Mouse (Mus musculus) forebrain, embryonic 14.5 days (tissue): ENCODE measurements around the gene Hist2h3b. TPM values are rescaled to one million over a fixed set of nuclear protein-coding genes. Genes with fewer than 3 reads are reported as not detected.
"Not testable (repeated sequence)": the region's sequence is repeated elsewhere in the genome, so short reads cannot be mapped to it uniquely, and the experiment has no call there.

Experiments used
- ATAC-seq: fragments of 200-750 bp; cut with Nextera tagmentation; 2 replicates; pipeline ENCODE4 v1.8.0; 2017; ENCODE audit warnings: mild to moderate bottlenecking, moderate library complexity
- DNase-seq: peaks from one replicate; pipeline ENCODE4 v3.0.0-alpha.2; 2015; ENCODE audit warnings: low spot score
- H3K27ac ChIP-seq: fragments of 300-500 bp; sonication (generic); 2 replicates; pipeline ENCODE4 v1.5.1; 2014; ENCODE audit warnings: low read depth, mild to moderate bottlenecking, control low read depth, low read length, moderate library complexity
- H3K27me3 ChIP-seq: fragments of 300-500 bp; sonication (generic); replicated peaks from 2 replicates; pipeline ENCODE4 v1.6.1; 2014; ENCODE audit warnings: low read length, control low read depth, mixed read lengths; ENCODE audit not compliant: control insufficient read depth, insufficient read depth
- H3K36me3 ChIP-seq: fragments of 300-500 bp; sonication (generic); 2 replicates; pipeline ENCODE4 v1.6.1; 2014; ENCODE audit warnings: low read length, control low read depth; ENCODE audit not compliant: control insufficient read depth, insufficient read depth
- H3K4me1 ChIP-seq: fragments of 300-500 bp; sonication (generic); 2 replicates; pipeline ENCODE4 v1.6.1; 2014; ENCODE audit warnings: antibody characterized with exemption, low read length, control low read depth; ENCODE audit not compliant: control insufficient read depth, insufficient read depth
- H3K4me2 ChIP-seq: fragments of 300-500 bp; sonication (generic); 2 replicates; pipeline ENCODE4 v1.6.1; 2014; ENCODE audit warnings: mild to moderate bottlenecking, control low read depth, low read length
- H3K4me3 ChIP-seq: fragments of 300-500 bp; sonication (generic); 2 replicates; pipeline ENCODE4 v1.5.1; 2014; ENCODE audit warnings: low read depth, low read length, control low read depth
- H3K9ac ChIP-seq: fragments of 300-500 bp; sonication (generic); 2 replicates; pipeline ENCODE4 v1.6.1; 2014; ENCODE audit warnings: mild to moderate bottlenecking, low read length, control low read depth, moderate library complexity
- H3K9me3 ChIP-seq: fragments of 300-500 bp; sonication (generic); replicated peaks from 2 replicates; pipeline ENCODE4 v1.6.1; 2016; ENCODE audit warnings: low read length, control low read depth, mixed read lengths; ENCODE audit not compliant: control insufficient read depth
- WGBS: fragments of 180-500 bp; shearing (Covaris S2); extraction: QIAGEN DNeasy Blood & Tissue Kit; methylation state at CpG from one replicate; pipeline ENCODE4 v1.1.7; 2014; 5-methylcytosine and 5-hydroxymethylcytosine counted together
- polyA plus RNA-seq: library from polyadenylated mRNA; unstranded; fragments of >200 nt; fragmentation: Nextera tagmentation; extraction: Ambion mirVana; gene quantifications from 2 replicates; pipeline ENCODE4 v1.2.1, GENCODE M21; 2014

Hist2h3b gene
- polyA plus RNA-seq, 1 experiment from 2014 or later: 52.1 TPM

DNA sequence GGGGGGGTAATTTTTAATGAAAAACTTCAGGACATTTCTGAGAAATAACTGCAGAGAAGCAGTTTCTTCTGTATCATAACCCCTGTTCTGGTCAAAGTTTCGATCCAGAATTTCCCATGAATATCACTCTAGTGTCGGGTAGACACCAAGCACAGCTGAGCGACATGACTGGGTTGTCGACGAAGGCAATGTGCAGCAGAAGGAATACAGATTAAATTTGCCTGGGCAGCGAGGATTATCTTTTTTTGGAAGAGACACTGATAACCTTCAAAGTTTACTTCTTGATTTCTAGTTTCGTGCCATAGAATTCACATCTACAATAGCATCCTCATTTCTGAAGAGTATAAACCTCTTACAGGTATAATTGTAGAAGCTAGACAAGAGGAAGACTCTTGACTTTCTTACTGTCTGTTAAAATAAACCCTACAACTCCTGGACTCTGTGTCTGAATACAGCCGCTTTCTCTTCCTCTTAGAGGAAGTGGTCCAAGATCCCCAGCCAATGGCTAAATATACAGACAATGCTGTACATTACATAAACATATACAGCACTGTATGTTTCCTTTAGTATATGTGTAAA is 2.2 kb upstream of the Hist2h3b start:
- no peak overlapping the region for H3K9ac ChIP-seq
- H3K4me3 ChIP-seq: no peak overlapping the region
- no peak for ATAC-seq
- DNase-seq: no peak
- H3K27me3 ChIP-seq: no peaks in the 10 kb centered on the region
- no peak overlapping the region for H3K27ac ChIP-seq
- no peaks in the 10 kb centered on the region for H3K36me3 ChIP-seq
- no peak overlapping the region for H3K4me2 ChIP-seq
- 92% methylated on average over 8 of the region's 8 CpGs for whole genome bisulfite sequencing
- H3K4me1 ChIP-seq: peaks cover 18% of the 10 kb centered on the region
- H3K9me3 ChIP-seq: no peaks in the 10 kb centered on the region

DNA sequence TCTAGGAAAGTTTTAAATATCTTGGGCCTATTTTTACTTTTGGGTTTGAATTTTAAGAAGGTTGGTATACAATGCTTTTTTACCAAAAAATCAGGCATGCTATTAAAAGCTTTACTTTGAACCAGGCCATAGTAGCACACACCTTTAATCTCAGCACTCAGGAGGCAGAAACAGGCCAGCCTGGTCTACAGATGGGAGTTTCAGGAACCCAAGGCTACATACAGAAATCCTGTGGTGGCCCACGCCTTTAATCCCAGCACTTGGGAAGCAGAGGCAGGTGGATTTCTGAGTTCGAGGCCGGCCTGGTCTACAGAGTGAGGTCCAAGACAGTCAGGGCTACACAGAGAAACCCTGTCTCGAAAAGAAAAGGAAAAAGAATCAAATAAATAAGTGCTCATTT is 913 bp upstream of the Hist2h3b start:
- H3K9ac ChIP-seq: peak overlapping the region; percentile 18; the same call in 1 of the 2 replicates
- H3K4me1 ChIP-seq: peaks cover 12% of the 10 kb centered on the region
- H3K27ac ChIP-seq: peak overlapping the region; percentile 83
- DNase-seq (no peak), ATAC-seq (no peak)
- no peaks in the 10 kb centered on the region for H3K27me3 ChIP-seq
- peak overlapping the region; percentile 56 for H3K4me2 ChIP-seq
- H3K4me3 ChIP-seq: no peak overlapping the region
- H3K36me3 ChIP-seq: no peaks in the 10 kb centered on the region
- 77% methylated on average over 4 of the region's 4 CpGs for WGBS
- H3K9me3 ChIP-seq: no peaks in the 10 kb centered on the region

DNA sequence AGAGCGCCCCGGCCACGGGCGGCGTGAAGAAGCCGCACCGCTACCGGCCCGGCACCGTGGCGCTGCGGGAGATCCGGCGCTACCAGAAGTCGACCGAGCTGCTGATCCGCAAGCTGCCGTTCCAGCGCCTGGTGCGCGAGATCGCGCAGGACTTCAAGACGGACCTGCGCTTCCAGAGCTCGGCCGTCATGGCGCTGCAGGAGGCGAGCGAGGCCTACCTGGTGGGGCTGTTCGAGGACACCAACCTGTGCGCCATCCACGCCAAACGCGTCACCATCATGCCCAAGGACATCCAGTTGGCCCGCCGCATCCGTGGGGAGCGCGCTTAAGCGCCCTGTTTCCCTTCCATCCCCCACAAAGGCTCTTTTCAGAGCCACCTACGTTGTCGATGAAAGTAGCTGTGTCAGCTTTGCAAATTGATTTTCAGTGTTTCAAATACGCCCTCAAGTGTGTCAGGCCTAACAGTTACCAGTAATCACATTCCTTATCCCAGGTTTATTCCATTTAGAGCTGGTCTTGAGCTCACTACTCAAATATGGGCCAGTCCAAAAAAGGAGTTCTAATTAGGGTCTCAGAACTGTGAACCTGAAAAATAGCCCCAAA is 423 bp downstream of the Hist2h3b start:
- not testable (repeated sequence) for DNase-seq, H3K4me1 ChIP-seq, H3K27me3 ChIP-seq, H3K9me3 ChIP-seq, H3K36me3 ChIP-seq
- WGBS: under 1% methylated on average over 9 of the region's 44 CpGs
- H3K27ac ChIP-seq: peak overlapping the region; percentile 97
- H3K4me3 ChIP-seq: peak overlapping the region; percentile 38
- peak overlapping the region; percentile 70 for H3K9ac ChIP-seq
- peak; percentile 49 for ATAC-seq
- peak overlapping the region; percentile 72 for H3K4me2 ChIP-seq

DNA sequence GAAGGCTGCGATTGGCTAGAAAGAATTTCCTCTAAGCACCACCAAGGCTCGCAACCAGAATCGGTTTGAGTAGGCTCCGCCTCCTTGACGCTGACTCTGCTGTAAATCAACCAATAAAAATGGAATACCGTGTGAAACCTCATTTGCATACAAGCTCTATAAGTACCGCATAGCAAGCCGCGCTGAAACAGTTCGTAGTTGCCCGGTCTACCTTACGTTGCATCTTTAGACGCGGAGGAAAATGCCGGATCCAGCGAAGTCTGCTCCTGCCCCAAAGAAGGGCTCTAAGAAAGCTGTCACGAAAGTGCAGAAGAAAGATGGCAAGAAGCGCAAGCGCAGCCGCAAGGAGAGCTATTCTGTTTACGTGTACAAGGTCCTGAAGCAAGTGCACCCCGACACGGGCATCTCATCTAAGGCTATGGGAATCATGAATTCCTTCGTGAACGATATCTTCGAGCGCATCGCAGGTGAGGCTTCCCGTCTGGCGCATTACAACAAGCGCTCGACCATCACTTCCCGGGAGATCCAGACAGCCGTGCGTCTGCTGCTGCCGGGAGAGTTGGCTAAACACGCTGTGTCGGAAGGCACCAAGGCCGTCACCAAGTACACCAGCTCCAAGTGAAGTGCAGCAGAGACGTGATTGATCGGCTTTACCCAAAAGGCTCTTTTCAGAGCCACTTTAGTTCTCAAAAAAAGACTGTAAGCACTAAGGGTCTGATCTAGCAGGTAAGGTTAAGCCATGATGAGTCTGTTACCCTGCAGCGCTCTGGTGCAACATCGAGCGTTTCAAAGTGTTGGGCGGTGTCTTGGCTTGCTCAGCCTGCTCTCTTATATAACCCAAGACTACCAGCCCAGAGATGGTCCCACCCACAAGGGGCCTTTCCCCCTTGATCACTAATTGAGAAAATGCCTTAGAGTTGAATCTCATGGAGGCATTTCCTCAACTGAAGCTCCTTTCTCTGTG is 1.3 kb downstream of the Hist2h3b start, which contains the start of gene Hist2h2bb:
Hist2h2bb (plus strand) TSS at position 242 of the 964 bp plus-strand sequence.
- peaks cover under 1% of the 10 kb centered on the region; the same call in 1 of the 2 replicates for H3K4me1 ChIP-seq
- no peaks in the 10 kb centered on the region for H3K9me3 ChIP-seq
- H3K36me3 ChIP-seq: no peaks in the 10 kb centered on the region
- H3K27ac ChIP-seq: peak within 1 kb of the TSS; percentile 97
- peak within 1 kb of the TSS; percentile 72 for H3K9ac ChIP-seq
- no peaks in the 10 kb centered on the region for H3K27me3 ChIP-seq
- DNase-seq (peak; percentile 100), ATAC-seq (peak; percentile 96)
- H3K4me2 ChIP-seq: peak within 1 kb of the TSS; percentile 72
- WGBS: under 1% methylated on average over 45 of the region's 45 CpGs
- peak within 1 kb of the TSS; percentile 38 for H3K4me3 ChIP-seq

GRCm38 (mm10) chr3:96273591-96274465 is 5.4 kb downstream of the Hist2h3b start:
- whole genome bisulfite sequencing: 91% methylated on average over 17 of the region's 17 CpGs
- H3K36me3 ChIP-seq: no peaks in the 10 kb centered on the region
- no peak overlapping the region for H3K9ac ChIP-seq
- H3K27me3 ChIP-seq: no peaks in the 10 kb centered on the region
- peaks cover 3% of the 10 kb centered on the region; the same call in 1 of the 2 replicates for H3K4me1 ChIP-seq
- no peak overlapping the region for H3K27ac ChIP-seq
- H3K4me2 ChIP-seq: no peak overlapping the region
- ATAC-seq (no peak), DNase-seq (no peak)
- H3K9me3 ChIP-seq: no peaks in the 10 kb centered on the region
- no peak overlapping the region for H3K4me3 ChIP-seq

- Histone ChIP-seq H3K27ac (no peak overlapping the region), H3K27me3 (no peaks in the 10 kb centered on the region), H3K4me1 (peaks cover 3% of the 10 kb centered on the region; the same call in 1 of the 2 replicates), H3K9me3 (no peaks in the 10 kb centered on the region), H3K36me3 (no peaks in the 10 kb centered on the region), H3K4me2 (peak overlapping the region; percentile 55), H3K9ac (peak overlapping the region; percentile 65), H3K4me3 (peak overlapping the region; percentile 44)
- WGBS: 17% methylated on average over 8 of the region's 8 CpGs
- DNase-seq: peak; percentile 41
- no peak; the same call in 1 of the 2 replicates for ATAC-seq
Observed at GRCm38 (mm10) chr3:96277428-96277799, 9.0 kb downstream of the Hist2h3b start.

GRCm38 (mm10) chr3:96277800-96278624 is 9.6 kb downstream of the Hist2h3b start:
- Histone ChIP-seq H3K27ac (peak overlapping the region; percentile 84), H3K36me3 (no peaks in the 10 kb centered on the region), H3K4me3 (peak overlapping the region; percentile 44), H3K9ac (peak overlapping the region; percentile 65), H3K27me3 (no peaks in the 10 kb centered on the region), H3K4me2 (peak overlapping the region; percentile 55), H3K9me3 (no peaks in the 10 kb centered on the region), H3K4me1 (peaks cover 3% of the 10 kb centered on the region; the same call in 1 of the 2 replicates)
- ATAC-seq (peak; percentile 98), DNase-seq (peak; percentile 97)
- WGBS: under 1% methylated on average over 49 of the region's 49 CpGs
